Mouse (Mus musculus) WW6 (cell line): ENCODE results near the gene Abca2.

Source experiments
- DNase-seq: peaks from one replicate; pipeline ENCODE4 v3.0.0-alpha.2; 2013; ENCODE audit warnings: low read depth, low spot score

Abca2 gene

DNA sequence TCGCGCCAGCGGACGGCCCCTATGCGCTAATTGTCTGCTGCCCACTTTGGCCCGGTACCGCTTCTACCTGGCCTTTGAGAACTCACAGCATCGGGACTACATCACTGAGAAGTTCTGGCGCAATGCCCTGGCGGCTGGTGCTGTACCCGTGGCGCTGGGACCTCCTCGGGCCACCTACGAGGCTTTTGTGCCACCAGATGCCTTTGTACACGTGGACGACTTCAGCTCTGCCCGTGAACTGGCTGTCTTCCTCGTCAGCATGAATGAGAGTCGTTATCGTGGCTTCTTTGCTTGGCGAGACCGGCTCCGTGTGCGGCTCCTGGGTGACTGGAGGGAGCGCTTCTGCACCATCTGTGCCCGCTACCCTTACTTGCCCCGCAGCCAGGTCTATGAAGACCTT lies 3.0 kb upstream of the Abca2 start:
- no peak for DNase-seq

DNA sequence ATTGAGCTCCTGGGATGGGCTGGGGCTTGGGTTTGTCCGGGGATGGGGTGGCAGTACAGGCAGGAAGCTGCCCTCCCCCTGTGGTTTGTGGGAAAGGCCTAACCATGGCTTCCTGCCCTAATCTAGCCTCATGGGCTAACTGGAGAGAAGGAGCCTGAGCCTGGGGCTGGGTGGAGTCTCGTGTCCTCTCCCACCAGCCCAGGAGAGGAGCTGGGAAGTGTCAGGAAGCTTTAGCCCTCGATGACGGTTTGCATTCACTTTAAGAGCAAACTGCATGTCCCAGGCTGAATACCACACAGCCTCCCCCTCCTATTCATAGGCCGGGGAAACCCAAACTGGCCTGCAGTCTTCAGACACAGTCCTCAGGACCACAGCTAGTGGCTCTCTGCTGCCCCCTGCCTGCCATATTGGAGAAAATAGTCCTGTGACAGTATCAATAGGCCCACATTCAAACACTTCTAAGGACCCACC lies 1.7 kb upstream of the Abca2 start:
- peak; percentile 49 for DNase-seq

GRCm38 (mm10) chr2:25427256-25427655 lies 1.2 kb upstream of the Abca2 start:
- DNase-seq = no peak

GRCm38 (mm10) chr2:25429435-25430180 lies 1.1 kb downstream of the Abca2 start:
- DNase-seq = no peak

- DNase-seq = no peak
Observed at GRCm38 (mm10) chr2:25430395-25431233, 2.1 kb downstream of the Abca2 start.

- no peak for DNase-seq
Observed at GRCm38 (mm10) chr2:25431308-25431855, 2.9 kb downstream of the Abca2 start.

DNA sequence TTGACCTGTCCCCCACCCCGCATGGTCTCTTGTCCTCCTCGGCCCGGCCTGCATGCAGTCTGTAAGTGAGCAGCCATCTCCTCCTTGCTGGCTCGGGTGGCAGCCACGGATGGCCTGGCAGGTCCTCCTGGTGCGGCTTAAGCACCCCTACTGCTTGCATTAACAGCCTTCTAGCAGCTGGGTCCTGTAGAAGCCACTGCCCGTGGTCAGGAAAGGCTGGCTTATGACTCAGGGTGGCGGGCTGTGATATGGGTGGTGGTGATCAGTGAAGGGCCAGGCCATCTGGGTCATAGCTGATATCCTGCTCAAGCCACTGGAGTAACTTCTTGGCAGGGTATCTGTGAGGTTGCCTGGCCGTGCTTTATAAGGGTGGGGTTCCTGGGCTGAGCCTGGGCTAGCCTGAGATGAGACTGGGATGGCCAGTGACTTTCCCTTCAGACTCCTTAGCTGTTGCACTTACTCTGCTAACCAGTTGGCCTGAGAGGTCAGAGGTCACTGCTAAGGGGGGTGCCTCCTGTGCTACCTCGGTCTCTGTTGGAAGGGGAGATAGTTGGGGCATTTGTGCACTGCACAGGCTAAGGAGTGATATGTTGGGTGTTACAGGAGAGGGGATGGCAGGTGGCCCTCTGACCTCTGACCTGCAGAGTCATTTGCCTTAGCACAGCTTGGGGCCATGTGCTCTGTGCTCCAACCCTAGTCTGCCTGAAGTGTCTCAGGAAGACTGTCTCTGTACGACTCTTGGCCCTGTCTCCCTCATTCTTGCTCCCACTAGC lies 4.0 kb downstream of the Abca2 start:
- DNase-seq = no peak

GRCm38 (mm10) chr2:25433101-25433500 lies 4.6 kb downstream of the Abca2 start:
- no peak for DNase-seq

- no peak for DNase-seq
Observed at GRCm38 (mm10) chr2:25434292-25434691, 5.8 kb downstream of the Abca2 start.

DNA sequence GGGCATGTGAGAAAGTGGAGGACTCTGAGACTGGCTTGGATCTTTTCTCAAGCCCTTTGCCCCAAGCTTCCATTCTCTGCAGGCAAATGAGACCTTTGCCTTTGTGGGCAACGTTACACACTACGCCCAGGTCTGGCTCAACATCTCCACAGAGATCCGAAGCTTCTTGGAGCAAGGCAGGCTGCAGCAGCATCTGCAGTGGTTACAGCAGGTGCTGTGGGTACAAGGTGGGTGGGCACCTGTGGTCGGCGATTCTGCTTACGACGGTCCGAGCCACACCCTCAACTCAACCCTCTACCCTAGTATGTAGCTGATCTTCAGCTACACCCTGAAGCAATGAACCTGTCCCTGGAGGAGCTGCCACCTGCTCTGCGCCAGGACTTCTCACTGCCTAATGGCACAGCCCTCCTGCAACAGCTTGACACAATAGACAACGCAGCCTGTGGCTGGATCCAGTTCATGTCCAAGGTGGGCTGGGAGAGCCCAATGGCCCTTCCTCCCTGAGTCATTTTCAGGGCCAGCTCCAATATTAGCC lies 7.8 kb downstream of the Abca2 start:
- no peak for DNase-seq

- DNase-seq = no peak
Observed at GRCm38 (mm10) chr2:25441067-25441466, 12.6 kb downstream of the Abca2 start.

DNA sequence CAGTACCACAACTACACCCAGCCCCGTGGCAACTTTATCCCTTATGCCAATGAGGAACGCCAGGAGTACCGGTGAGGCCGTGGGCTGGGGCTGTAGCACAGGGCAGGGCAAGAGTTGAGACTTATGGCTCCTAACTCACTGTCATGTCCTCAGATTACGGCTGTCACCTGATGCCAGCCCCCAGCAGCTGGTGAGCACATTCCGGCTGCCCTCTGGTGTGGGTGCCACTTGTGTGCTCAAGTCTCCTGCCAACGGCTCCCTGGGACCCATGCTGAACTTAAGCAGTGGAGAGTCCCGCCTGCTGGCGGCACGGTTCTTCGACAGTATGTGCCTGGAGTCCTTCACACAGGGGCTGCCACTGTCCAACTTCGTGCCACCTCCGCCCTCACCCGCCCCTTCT lies 14.2 kb downstream of the Abca2 start:
- no peak for DNase-seq

DNA sequence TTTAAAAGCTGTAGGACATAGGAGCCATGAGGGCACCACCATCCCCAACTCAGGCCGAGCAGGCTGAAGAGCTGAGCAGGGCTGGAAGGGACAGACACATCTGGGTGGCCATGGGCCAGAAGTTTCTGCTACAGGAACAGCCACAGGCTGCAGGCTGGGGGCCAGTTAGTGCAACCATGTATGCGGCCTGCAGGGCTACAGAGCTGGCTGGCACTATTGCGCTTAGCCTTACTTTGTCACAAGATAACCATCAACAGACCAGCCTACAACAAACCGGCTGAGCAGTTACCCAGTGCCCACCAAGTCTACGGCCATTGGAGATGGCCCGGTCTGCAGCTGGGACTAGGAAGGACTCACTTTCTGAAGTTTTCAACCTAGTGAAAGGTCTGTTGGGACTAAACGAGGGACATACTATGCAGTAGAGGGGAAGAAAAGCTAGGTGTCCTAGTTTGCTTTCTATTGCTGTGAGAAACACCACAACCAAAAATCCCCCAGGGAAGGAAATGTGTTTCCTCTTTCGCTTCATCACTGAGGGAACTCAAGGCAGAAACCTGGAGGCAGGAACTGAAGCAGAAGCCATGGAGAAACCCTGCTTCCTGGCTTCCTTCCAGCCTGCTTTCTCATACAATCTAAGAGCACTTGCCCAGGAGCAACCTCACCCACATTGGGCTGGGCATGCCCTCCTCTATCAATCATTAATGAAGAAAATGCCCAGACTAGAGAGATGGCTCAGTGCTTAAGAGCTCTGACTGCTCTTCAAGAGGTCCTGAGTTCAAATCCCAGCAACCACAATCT lies 22.5 kb downstream of the Abca2 start:
- no peak for DNase-seq

DNA sequence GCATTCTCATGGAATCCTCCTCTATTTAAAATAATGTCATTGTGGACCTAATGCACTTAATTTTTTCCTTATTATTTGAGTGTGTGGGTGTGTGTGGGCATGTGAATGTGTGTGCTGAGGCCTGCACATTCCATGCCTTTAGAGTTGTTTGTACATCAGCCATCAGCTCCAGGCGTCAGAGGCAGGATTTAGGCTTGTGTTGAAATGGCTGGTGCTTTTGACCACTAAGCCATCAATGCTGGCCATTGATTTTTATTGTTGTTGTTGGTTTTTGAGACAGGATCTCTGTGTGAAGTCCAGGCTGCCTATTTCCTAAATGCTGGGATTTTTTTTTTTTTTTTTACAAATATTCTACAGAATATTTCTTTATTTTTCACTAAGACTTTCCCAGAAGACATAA lies 24.4 kb downstream of the Abca2 start:
- no peak for DNase-seq

GRCm38 (mm10) chr2:25456205-25456953 lies 27.9 kb downstream of the Abca2 start, which contains the start of gene Clic3:
TSS of gene Clic3 (plus strand) at chr2:25456838.
- no peak for DNase-seq

- no peak for DNase-seq
Observed at GRCm38 (mm10) chr2:25457022-25457896, 28.8 kb downstream of the Abca2 start.

- DNase-seq = no peak
Observed at GRCm38 (mm10) chr2:25458911-25459310, 30.4 kb downstream of the Abca2 start.

- no peak for DNase-seq
Observed at GRCm38 (mm10) chr2:25460135-25460534, 31.6 kb downstream of the Abca2 start.
